Mouse (Mus musculus): Measurements from ENCODE around the gene Mrpl45. TPM values are rescaled to one million over a fixed set of nuclear protein-coding genes. Genes with fewer than 3 reads are reported as not detected.
A peak's percentile ranks its signal among the peaks of the same experiment; 100 is the strongest.
"Not testable (repeated sequence)": the region's sequence is repeated elsewhere in the genome, so short reads cannot be mapped to it uniquely, and the experiment has no call there.

Mrpl45 gene
- polyA plus RNA-seq, 1 experiment from 2014 or later = 40.5 TPM

DNA sequence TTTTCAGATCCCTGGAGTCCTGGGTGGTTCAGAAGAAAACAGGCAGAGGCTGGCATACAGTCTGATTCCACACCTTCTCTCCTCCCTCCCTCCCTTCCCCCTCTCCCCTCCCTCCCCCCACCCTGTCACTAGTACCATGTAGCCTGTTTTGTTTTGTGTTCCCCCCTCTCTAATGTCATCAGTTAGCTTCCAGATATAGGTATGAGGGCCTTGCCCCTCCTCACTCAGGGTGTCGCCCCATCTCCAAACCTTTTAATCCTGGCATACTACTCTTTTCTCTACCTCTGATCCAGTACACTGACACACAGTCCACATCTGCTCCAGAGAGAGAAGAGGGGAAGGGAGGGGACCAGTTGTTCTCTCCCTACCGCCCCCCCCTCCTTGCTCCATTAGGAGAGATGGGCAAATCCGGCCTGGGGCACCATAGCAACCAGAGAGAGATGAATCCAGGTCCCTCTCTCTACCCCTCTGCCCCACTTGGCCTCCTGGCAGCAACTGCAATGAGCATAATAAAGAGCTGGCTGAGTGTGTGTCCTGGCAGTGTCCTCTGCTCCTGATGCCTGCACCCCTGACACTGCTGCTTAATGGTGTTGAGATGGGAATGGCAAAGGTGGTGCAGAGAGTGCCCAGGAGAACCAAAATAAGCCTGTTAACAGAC, 36.6 kb downstream of the Mrpl45 start, which contains the start of gene Gpr179:
TSS of gene Gpr179 (minus strand) at position 51 of the 658 bp plus-strand sequence.
- no peak for ATAC-seq
- no peaks in the 10 kb centered on the region for H3K27me3 ChIP-seq (replicated peaks; ENCODE audit: control insufficient read depth, insufficient read depth, low read length)
- no peak within 1 kb of the TSS for H3K4me3 ChIP-seq (ENCODE audit: low read depth, low read length)
- no peaks in the 10 kb centered on the region for H3K9me3 ChIP-seq (ENCODE audit: control insufficient read depth)
- no peak within 1 kb of the TSS for H3K27ac ChIP-seq (ENCODE audit: low read depth, low read length)
- 77% methylated on average over 3 of the region's 3 CpGs for WGBS
- H3K4me1 ChIP-seq (replicated peaks; ENCODE audit: control insufficient read depth, insufficient read depth, low read length) = peaks cover 3% of the 10 kb centered on the region; the same call in 1 of the 2 replicates
- no peak for TF ChIP-seq CTCF (IDR thresholded peaks at IDR 0.05; ENCODE audit: low read depth)
- no peak within 1 kb of the TSS for H3K9ac ChIP-seq (ENCODE audit: low read depth, low read length)
- no peaks in the 10 kb centered on the region for H3K36me3 ChIP-seq (ENCODE audit: control insufficient read depth, insufficient read depth)
- H3K4me2 ChIP-seq (replicated peaks; ENCODE audit: low read depth) = no peak within 1 kb of the TSS

DNA sequence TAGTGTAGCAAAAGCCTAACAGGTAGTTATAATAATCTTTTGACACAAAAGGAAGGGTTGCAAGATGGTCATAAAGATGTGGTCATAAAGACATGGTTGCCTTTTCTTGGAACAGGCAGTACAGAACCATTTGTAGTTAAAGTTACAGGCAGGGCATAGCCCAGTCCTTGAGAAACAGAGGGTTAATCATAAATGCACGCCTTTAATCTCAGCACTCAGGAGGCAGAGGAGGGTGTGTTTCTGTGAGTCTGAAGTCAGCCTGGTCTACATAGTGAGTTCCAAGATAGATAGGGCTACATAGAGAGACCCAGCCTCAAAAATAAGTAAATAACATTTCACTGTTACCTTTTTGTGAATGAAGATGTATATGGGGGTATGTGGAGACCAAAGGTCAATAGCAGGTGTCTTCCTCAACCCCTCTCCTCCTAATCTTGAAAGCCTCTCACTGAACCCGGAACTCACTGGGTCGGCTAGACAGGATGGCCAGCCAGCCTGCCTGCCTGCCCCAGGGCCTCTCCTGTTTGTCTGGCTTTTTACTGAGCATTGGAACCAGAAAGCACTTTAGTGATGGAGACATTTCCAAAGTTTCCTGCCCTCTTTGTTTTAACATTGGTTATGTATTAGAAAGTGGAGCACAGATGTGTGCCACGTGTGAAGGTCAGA, 37.5 kb downstream of the Mrpl45 start:
- Histone ChIP-seq H3K9me3 (ENCODE audit: control insufficient read depth) (no peaks in the 10 kb centered on the region), H3K36me3 (ENCODE audit: control insufficient read depth, insufficient read depth) (no peaks in the 10 kb centered on the region), H3K27me3 (replicated peaks; ENCODE audit: control insufficient read depth, insufficient read depth, low read length) (no peaks in the 10 kb centered on the region), H3K4me2 (replicated peaks; ENCODE audit: low read depth) (no peak overlapping the region), H3K27ac (ENCODE audit: low read depth, low read length) (no peak overlapping the region), H3K9ac (ENCODE audit: low read depth, low read length) (no peak overlapping the region), H3K4me3 (ENCODE audit: low read depth, low read length) (no peak overlapping the region), H3K4me1 (replicated peaks; ENCODE audit: control insufficient read depth, insufficient read depth, low read length) (peaks cover 3% of the 10 kb centered on the region; the same call in 1 of the 2 replicates)
- WGBS = 39% methylated on average over 4 of the region's 4 CpGs
- no peak for TF ChIP-seq CTCF (IDR thresholded peaks at IDR 0.05; ENCODE audit: low read depth)
- peak; percentile 62 for ATAC-seq

DNA sequence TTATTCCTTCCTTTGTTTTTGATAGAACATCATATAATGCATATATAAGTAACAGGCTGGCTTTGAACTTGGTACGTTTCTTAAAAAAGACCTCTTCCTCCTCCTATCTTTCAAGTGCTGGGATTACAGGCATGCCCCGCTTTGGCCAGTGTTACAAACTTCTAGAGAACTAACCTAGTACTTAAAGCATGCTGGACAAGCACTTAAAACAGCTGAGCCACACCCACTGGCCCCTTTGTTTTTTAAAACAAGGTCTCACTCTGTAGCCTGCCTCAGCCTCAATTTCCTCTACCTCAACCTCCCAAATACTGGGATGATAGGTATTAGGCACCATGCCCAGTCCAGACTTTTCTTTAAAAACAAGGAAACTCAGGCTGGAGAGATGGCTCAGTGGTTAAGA, 39.1 kb downstream of the Mrpl45 start:
- Histone ChIP-seq H3K4me1 (replicated peaks; ENCODE audit: control insufficient read depth, insufficient read depth, low read length) (peaks cover 3% of the 10 kb centered on the region; the same call in 1 of the 2 replicates), H3K4me2 (replicated peaks; ENCODE audit: low read depth) (no peak overlapping the region), H3K4me3 (ENCODE audit: low read depth, low read length) (no peak overlapping the region), H3K36me3 (ENCODE audit: control insufficient read depth, insufficient read depth) (no peaks in the 10 kb centered on the region), H3K27ac (ENCODE audit: low read depth, low read length) (no peak overlapping the region), H3K9me3 (ENCODE audit: control insufficient read depth) (no peaks in the 10 kb centered on the region), H3K9ac (ENCODE audit: low read depth, low read length) (no peak overlapping the region), H3K27me3 (replicated peaks; ENCODE audit: control insufficient read depth, insufficient read depth, low read length) (no peaks in the 10 kb centered on the region)
- 74% methylated on average over 2 of the region's 2 CpGs for WGBS
- no peak for TF ChIP-seq CTCF (IDR thresholded peaks at IDR 0.05; ENCODE audit: low read depth)
- ATAC-seq = no peak

DNA sequence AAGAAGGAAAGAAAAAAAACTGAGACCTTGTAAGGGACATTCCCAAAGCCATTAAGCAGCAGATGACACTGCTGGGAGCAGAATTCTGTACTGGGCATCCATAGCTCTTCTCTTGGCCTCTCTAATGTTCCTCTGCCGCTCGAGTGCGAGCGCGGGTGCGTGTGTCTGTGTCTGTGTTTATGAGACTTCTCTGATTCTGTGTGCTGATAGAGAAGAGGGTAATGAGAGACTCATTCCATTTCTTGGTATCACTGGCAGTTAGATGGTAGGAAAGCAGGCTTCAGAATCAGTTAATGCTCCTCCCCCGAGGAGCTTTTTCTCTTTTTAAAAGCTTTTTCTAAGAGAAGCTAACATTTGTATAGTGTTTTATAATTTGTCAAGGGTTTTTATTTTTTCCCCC, 39.7 kb downstream of the Mrpl45 start:
- Histone ChIP-seq H3K9ac (ENCODE audit: low read depth, low read length) (no peak overlapping the region), H3K4me1 (replicated peaks; ENCODE audit: control insufficient read depth, insufficient read depth, low read length) (peaks cover under 1% of the 10 kb centered on the region; the same call in 1 of the 2 replicates), H3K4me3 (ENCODE audit: low read depth, low read length) (no peak overlapping the region), H3K9me3 (ENCODE audit: control insufficient read depth) (no peaks in the 10 kb centered on the region), H3K36me3 (ENCODE audit: control insufficient read depth, insufficient read depth) (no peaks in the 10 kb centered on the region), H3K27ac (ENCODE audit: low read depth, low read length) (no peak overlapping the region), H3K27me3 (replicated peaks; ENCODE audit: control insufficient read depth, insufficient read depth, low read length) (no peaks in the 10 kb centered on the region), H3K4me2 (replicated peaks; ENCODE audit: low read depth) (no peak overlapping the region)
- no peak for ATAC-seq
- TF ChIP-seq CTCF (IDR thresholded peaks at IDR 0.05; ENCODE audit: low read depth) = no peak
- 84% methylated on average over 7 of the region's 7 CpGs for WGBS

DNA sequence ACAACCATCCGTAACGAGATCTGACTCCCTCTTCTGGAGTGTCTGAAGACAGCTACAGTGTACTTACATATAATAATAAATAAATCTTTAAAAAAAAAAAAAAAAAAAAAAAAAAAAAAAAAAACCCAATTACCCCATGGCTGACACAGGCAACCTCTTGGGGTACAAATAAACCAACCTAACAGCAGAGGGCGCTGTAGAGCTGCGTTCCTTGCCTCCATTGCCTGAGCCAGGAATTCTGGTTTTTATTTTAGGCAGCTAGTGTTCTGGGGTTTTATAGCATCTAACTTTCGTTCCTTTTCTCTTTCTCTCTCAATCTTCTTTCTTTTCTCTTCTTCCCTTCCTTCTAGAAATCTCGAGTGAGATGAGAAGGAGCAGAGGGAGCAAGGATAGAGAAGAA, 42.1 kb downstream of the Mrpl45 start:
- not testable (repeated sequence) for H3K9ac ChIP-seq (ENCODE audit: low read depth, low read length); H3K27ac ChIP-seq (ENCODE audit: low read depth, low read length); H3K4me1 ChIP-seq (replicated peaks; ENCODE audit: control insufficient read depth, insufficient read depth, low read length); H3K4me2 ChIP-seq (replicated peaks; ENCODE audit: low read depth); ATAC-seq; H3K4me3 ChIP-seq (ENCODE audit: low read depth, low read length); H3K9me3 ChIP-seq (ENCODE audit: control insufficient read depth); H3K36me3 ChIP-seq (ENCODE audit: control insufficient read depth, insufficient read depth); H3K27me3 ChIP-seq (replicated peaks; ENCODE audit: control insufficient read depth, insufficient read depth, low read length)
- 9% methylated on average over 4 of the region's 6 CpGs for WGBS
- TF ChIP-seq CTCF (IDR thresholded peaks at IDR 0.05; ENCODE audit: low read depth) = peak; percentile 78

DNA sequence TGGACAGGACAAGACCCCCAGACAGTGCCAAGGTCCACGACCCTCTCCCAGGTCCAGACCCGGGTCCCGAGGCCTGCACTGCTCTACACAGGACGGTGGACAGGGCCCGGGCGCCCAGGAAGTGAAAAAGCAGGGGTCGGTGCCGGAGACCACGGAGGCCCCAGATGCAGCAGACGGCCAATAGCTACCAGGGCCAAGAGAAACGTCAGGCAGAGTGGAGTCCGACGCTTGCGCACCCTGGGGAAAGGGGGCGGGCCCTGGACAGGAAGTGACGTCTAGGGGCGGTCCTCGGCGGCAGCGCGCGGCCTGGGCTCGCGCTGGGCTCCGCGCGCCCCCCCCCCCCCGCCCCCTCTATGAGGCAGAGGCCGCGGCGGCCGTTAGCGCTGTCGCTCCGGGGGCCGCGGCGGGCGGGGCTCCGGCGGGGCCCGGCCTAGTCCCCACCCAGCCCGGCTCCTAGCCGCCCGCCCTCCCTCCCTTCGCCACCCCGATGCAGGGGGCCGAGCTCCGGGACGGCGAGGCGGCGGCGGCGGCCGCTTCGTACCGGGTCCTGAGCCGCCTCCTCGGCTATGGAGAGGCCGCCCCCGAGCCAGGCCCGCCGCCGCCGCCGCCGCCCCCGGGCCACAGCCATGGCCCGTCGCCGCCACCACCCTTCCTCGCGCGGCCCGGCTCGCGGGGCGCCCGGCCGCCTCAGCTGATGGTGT, 46.6 kb downstream of the Mrpl45 start, which contains the start of gene Socs7:
TSS of gene Socs7 (plus strand) at position 604 of the 701 bp plus-strand sequence.
- peak within 1 kb of the TSS; percentile 86 for H3K9ac ChIP-seq (ENCODE audit: low read depth, low read length)
- peak within 1 kb of the TSS; percentile 89 for H3K4me2 ChIP-seq (replicated peaks; ENCODE audit: low read depth)
- H3K27ac ChIP-seq (ENCODE audit: low read depth, low read length) = peak within 1 kb of the TSS; percentile 62
- H3K27me3 ChIP-seq (replicated peaks; ENCODE audit: control insufficient read depth, insufficient read depth, low read length) = no peaks in the 10 kb centered on the region
- no peaks in the 10 kb centered on the region for H3K4me1 ChIP-seq (replicated peaks; ENCODE audit: control insufficient read depth, insufficient read depth, low read length)
- WGBS = under 1% methylated on average over 35 of the region's 81 CpGs
- peak within 1 kb of the TSS; percentile 89 for H3K4me3 ChIP-seq (ENCODE audit: low read depth, low read length)
- ATAC-seq = peak; percentile 93
- no peak for TF ChIP-seq CTCF (IDR thresholded peaks at IDR 0.05; ENCODE audit: low read depth)
- H3K36me3 ChIP-seq (ENCODE audit: control insufficient read depth, insufficient read depth) = no peaks in the 10 kb centered on the region
- H3K9me3 ChIP-seq (ENCODE audit: control insufficient read depth) = no peaks in the 10 kb centered on the region
